Mouse (Mus musculus) forebrain, embryonic 16.5 days (tissue): ENCODE measurements around the gene Gm12166. TPM values are rescaled to one million over a fixed set of nuclear protein-coding genes. Genes with fewer than 3 reads are reported as not detected.

Experiments used
- ATAC-seq: fragments of 200-750 bp; cut with Nextera tagmentation; 2 replicates; pipeline ENCODE4 v1.8.0; 2017; ENCODE audit warnings: mild to moderate bottlenecking, moderate library complexity
- H3K27ac ChIP-seq: fragments of 300-500 bp; sonication (generic); 2 replicates; pipeline ENCODE4 v1.5.1; 2014; ENCODE audit warnings: low read length, control low read depth
- H3K27me3 ChIP-seq: fragments of 300-500 bp; sonication (generic); replicated peaks from 2 replicates; pipeline ENCODE4 v1.6.1; 2014; ENCODE audit warnings: low read length; ENCODE audit not compliant: control insufficient read depth, insufficient read depth
- H3K36me3 ChIP-seq: fragments of 300-500 bp; sonication (generic); 2 replicates; pipeline ENCODE4 v1.6.1; 2014; ENCODE audit not compliant: control insufficient read depth, insufficient read depth
- H3K4me1 ChIP-seq: fragments of 300-500 bp; sonication (generic); replicated peaks from 2 replicates; pipeline ENCODE4 v1.6.1; 2014; ENCODE audit warnings: low read length; ENCODE audit not compliant: control insufficient read depth, insufficient read depth
- H3K4me2 ChIP-seq: fragments of 300-500 bp; sonication (generic); 2 replicates; pipeline ENCODE4 v1.6.1; 2014; ENCODE audit warnings: mild to moderate bottlenecking, low read length, control low read depth
- H3K4me3 ChIP-seq: fragments of 300-500 bp; sonication (generic); replicated peaks from 2 replicates; pipeline ENCODE4 v1.5.1; 2014; ENCODE audit warnings: mild to moderate bottlenecking, low read length, control low read depth
- H3K9ac ChIP-seq: fragments of 300-500 bp; sonication (generic); replicated peaks from 2 replicates; pipeline ENCODE4 v1.6.1; 2014; ENCODE audit warnings: low read depth, low read length, control low read depth
- H3K9me3 ChIP-seq: fragments of 300-500 bp; sonication (generic); 2 replicates; pipeline ENCODE4 v1.6.1; 2016; ENCODE audit warnings: low read length; ENCODE audit not compliant: control insufficient read depth
- WGBS: fragments of 180-500 bp; shearing (Covaris S2); extraction: QIAGEN DNeasy Blood & Tissue Kit; methylation state at CpG from one replicate; pipeline ENCODE4 v1.1.7; 2014; 5-methylcytosine and 5-hydroxymethylcytosine counted together
- polyA plus RNA-seq: library from polyadenylated mRNA; unstranded; fragments of >200 nt; fragmentation: Nextera tagmentation; extraction: Ambion mirVana; gene quantifications from 2 replicates; pipeline ENCODE4 v1.2.1, GENCODE M21; 2015

The Gm12166 gene
- polyA plus RNA-seq, 1 experiment from 2014 or later, result 5.0 TPM

DNA sequence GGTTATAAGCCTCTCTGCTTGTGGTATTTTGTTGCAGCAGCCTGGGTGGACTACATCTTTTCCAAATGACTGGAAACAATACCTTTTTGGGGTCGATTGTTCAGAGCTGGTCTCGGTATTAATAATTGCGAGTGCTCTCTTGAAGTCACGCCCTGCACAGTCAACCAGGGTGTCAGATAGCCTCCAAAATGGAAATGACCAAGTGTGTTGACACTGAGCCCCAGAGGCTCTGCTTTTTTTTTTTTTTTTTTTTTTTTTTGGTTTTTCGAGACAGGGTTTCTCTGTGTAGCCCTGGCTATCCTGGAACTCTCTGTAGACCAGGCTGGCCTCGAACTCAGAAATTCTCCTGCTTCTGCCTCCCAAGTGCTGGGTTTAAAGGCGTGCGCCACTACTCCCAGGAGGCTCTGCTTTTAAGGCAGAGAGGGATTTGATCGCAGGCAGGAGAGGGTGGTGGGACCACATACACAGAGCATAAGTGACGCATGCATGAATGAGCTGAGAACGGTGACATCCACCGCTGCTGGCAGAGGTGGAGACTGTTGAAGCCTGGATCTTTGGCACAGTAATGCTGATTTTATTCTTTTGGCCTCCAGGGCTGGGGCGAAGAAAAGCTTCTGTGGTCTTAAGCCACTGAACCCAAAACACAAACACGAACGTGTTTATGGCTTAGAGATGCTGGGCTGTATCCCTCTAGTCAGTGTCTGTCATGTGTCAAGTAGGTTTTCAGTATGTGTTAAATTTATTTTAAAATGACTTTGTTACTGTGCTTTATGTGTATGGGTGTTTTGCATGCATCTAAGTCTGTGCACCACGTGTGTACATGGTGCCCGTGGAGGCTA, 21.9 kb upstream of the Gm12166 start:
- no peak overlapping the region for H3K27ac ChIP-seq
- H3K4me3 ChIP-seq, result no peak overlapping the region
- H3K9me3 ChIP-seq, result no peaks in the 10 kb centered on the region
- H3K36me3 ChIP-seq, result no peaks in the 10 kb centered on the region
- ATAC-seq, result no peak
- 81% methylated on average over 17 of the region's 17 CpGs for WGBS
- H3K27me3 ChIP-seq, result no peaks in the 10 kb centered on the region
- no peak overlapping the region for H3K4me2 ChIP-seq
- H3K9ac ChIP-seq, result no peak overlapping the region
- H3K4me1 ChIP-seq, result peaks cover 7% of the 10 kb centered on the region; the same call in 1 of the 2 replicates

DNA sequence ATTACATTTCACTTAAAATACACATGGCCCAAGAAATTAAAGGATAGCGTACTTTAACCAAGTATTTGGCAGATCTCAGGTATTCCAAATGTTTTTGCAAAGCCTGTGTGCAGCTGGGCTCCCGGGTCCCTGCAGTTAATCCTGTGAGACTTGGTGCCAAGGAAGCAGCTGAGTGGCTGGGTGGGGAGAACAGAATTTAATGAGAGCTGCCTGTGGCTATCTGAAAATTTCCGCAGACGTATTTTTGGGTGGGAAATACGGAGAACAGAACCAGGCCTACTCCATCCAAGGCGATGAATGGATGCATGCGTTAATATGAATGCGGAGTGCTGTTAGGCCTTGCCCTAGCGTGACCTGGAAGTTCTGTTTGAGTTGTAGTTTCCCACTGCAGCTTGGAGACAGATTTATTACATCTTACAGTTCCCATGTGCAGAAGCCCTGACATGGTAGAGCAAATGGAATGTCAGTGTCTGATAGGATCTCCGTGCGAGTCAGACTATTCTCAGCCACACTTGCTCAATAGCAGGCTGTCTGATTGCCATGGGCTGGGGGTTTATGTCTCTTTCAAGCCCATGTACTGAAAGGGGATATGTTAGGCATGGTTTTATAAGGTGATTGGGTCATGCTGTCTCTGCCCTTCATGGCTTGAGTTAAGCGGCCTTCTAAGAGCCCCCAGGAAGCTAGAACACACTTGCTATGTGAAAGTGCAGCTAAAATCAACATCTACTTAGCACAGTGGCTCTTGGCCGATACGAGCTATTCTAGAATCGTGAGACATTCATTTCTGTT, 21.1 kb upstream of the Gm12166 start:
- no peak for ATAC-seq
- peaks cover 7% of the 10 kb centered on the region; the same call in 1 of the 2 replicates for H3K4me1 ChIP-seq
- no peak overlapping the region for H3K4me2 ChIP-seq
- 76% methylated on average over 15 of the region's 15 CpGs for WGBS
- H3K9me3 ChIP-seq, result no peaks in the 10 kb centered on the region
- no peaks in the 10 kb centered on the region for H3K27me3 ChIP-seq
- H3K27ac ChIP-seq, result no peak overlapping the region
- H3K36me3 ChIP-seq, result no peaks in the 10 kb centered on the region
- H3K4me3 ChIP-seq, result no peak overlapping the region
- no peak overlapping the region for H3K9ac ChIP-seq

GRCm38 (mm10) chr11:46072466-46073060, 20.4 kb upstream of the Gm12166 start:
- WGBS, result 81% methylated on average over 8 of the region's 8 CpGs
- Histone ChIP-seq H3K9me3 (no peaks in the 10 kb centered on the region), H3K27me3 (no peaks in the 10 kb centered on the region), H3K36me3 (no peaks in the 10 kb centered on the region), H3K4me1 (peaks cover 7% of the 10 kb centered on the region; the same call in 1 of the 2 replicates), H3K4me3 (no peak overlapping the region), H3K27ac (no peak overlapping the region), H3K4me2 (no peak overlapping the region), H3K9ac (no peak overlapping the region)
- no peak for ATAC-seq

DNA sequence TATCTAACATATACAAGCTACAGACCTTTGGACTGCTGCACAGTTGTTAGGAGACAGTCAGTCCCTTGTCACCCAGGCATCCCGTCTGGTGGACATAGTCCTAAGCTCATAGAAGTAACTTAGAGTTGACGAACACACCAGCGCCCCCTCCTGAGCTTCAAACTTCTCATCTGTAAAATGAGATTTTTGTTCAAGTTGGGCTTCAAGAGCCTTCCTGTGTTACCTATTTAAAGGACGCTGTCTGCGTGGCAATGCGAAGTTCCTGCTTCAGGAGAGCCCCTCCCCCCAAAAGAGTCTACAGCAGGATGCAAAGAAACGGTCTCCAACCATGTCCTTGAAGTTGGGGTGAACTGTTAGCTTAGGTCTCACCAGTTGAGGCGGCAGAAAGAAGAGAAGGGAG, 18.7 kb upstream of the Gm12166 start:
- ATAC-seq, result no peak
- 72% methylated on average over 8 of the region's 8 CpGs for WGBS
- Histone ChIP-seq H3K4me3 (no peak overlapping the region), H3K36me3 (no peaks in the 10 kb centered on the region), H3K9ac (no peak overlapping the region), H3K9me3 (no peaks in the 10 kb centered on the region), H3K27me3 (no peaks in the 10 kb centered on the region), H3K4me2 (no peak overlapping the region), H3K27ac (no peak overlapping the region), H3K4me1 (peaks cover 10% of the 10 kb centered on the region)

GRCm38 (mm10) chr11:46070161-46070560, 18.0 kb upstream of the Gm12166 start:
- WGBS, result 82% methylated on average over 4 of the region's 4 CpGs
- H3K9me3 ChIP-seq, result no peaks in the 10 kb centered on the region
- no peaks in the 10 kb centered on the region for H3K36me3 ChIP-seq
- no peak overlapping the region for H3K4me3 ChIP-seq
- H3K9ac ChIP-seq, result no peak overlapping the region
- no peak overlapping the region for H3K27ac ChIP-seq
- no peak for ATAC-seq
- H3K4me1 ChIP-seq, result peaks cover 16% of the 10 kb centered on the region
- H3K27me3 ChIP-seq, result no peaks in the 10 kb centered on the region
- H3K4me2 ChIP-seq, result no peak overlapping the region

- no peak overlapping the region for H3K4me3 ChIP-seq
- 25% methylated on average over 17 of the region's 17 CpGs for WGBS
These were observed 17.4 kb upstream of the Gm12166 start for GRCm38 (mm10) chr11:46069408-46070003.

GRCm38 (mm10) chr11:46068756-46069407, 16.8 kb upstream of the Gm12166 start:
- WGBS, result 35% methylated on average over 12 of the region's 12 CpGs
- H3K4me1 ChIP-seq, result peaks cover 21% of the 10 kb centered on the region
- H3K4me2 ChIP-seq, result no peak overlapping the region
- no peak for ATAC-seq
- H3K27me3 ChIP-seq, result no peaks in the 10 kb centered on the region
- H3K9me3 ChIP-seq, result no peaks in the 10 kb centered on the region
- no peak overlapping the region for H3K4me3 ChIP-seq
- H3K36me3 ChIP-seq, result no peaks in the 10 kb centered on the region
- H3K27ac ChIP-seq, result no peak overlapping the region
- H3K9ac ChIP-seq, result no peak overlapping the region

More at GRCm38 (mm10) chr11:46069408-46070003, 17.4 kb upstream of the Gm12166 start:
- Histone ChIP-seq H3K9ac (no peak overlapping the region), H3K4me1 (peaks cover 21% of the 10 kb centered on the region), H3K9me3 (no peaks in the 10 kb centered on the region), H3K27me3 (no peaks in the 10 kb centered on the region), H3K4me2 (no peak overlapping the region), H3K36me3 (no peaks in the 10 kb centered on the region), H3K27ac (no peak overlapping the region)
- no peak for ATAC-seq

DNA sequence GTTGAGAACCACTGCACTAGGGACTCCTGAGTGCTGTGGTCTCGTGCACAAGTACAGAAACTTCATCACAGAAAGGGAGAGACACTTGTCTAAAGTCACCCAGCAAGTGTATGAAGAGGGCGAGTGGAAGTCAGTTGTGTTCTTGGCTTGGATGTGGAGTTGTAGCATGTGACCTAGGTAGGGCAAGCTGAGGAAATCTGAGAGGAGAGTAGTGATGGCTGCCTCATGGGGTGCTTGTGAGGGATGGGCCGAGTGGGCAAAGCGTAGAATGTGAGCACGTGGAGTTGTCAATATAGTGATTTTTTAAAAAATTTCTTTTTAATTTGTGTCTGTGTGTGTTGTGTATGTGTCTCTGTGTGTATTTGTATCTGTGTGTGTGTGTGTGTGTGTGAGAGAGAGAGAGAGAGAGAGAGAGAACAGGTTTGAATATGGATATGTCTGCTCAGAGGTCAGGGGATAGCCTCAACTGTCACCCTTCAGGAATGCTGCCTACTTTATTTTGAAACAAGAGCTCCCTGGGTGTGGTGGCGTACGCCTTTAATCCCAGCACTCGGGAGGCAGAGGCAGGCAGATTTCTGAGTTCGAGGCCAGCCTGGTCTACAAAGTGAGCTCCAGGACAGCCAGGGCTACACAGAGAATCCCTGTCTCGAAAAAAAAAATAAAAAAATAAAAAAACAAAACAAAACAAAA, 15.4 kb upstream of the Gm12166 start:
- Histone ChIP-seq H3K27ac (no peak overlapping the region), H3K27me3 (no peaks in the 10 kb centered on the region), H3K4me3 (no peak overlapping the region), H3K36me3 (no peaks in the 10 kb centered on the region), H3K9ac (no peak overlapping the region), H3K9me3 (no peaks in the 10 kb centered on the region), H3K4me2 (no peak overlapping the region), H3K4me1 (peaks cover 21% of the 10 kb centered on the region)
- WGBS, result 92% methylated on average over 10 of the region's 10 CpGs
- no peak for ATAC-seq
